Mouse (Mus musculus) gastrocnemius, adult 18-20 months (tissue): ENCODE measurements around the gene Jmjd1c. TPM values are rescaled to one million over a fixed set of nuclear protein-coding genes. Genes with fewer than 3 reads are reported as not detected.
A peak's percentile ranks its signal among the peaks of the same experiment; 100 is the strongest.

Experiments
- DNase-seq: peaks from one replicate; pipeline ENCODE4 v3.0.0; 2021; ENCODE audit warnings: low spot score
- total RNA-seq, 2 experiments: library from RNA; stranded (reverse); gene quantifications; 2 replicates each; pipeline ENCODE4 v1.2.3; 2021

Gene Jmjd1c
- total RNA-seq, 2 experiments from 2014 or later, result 23.5 to 25.4 TPM

DNA sequence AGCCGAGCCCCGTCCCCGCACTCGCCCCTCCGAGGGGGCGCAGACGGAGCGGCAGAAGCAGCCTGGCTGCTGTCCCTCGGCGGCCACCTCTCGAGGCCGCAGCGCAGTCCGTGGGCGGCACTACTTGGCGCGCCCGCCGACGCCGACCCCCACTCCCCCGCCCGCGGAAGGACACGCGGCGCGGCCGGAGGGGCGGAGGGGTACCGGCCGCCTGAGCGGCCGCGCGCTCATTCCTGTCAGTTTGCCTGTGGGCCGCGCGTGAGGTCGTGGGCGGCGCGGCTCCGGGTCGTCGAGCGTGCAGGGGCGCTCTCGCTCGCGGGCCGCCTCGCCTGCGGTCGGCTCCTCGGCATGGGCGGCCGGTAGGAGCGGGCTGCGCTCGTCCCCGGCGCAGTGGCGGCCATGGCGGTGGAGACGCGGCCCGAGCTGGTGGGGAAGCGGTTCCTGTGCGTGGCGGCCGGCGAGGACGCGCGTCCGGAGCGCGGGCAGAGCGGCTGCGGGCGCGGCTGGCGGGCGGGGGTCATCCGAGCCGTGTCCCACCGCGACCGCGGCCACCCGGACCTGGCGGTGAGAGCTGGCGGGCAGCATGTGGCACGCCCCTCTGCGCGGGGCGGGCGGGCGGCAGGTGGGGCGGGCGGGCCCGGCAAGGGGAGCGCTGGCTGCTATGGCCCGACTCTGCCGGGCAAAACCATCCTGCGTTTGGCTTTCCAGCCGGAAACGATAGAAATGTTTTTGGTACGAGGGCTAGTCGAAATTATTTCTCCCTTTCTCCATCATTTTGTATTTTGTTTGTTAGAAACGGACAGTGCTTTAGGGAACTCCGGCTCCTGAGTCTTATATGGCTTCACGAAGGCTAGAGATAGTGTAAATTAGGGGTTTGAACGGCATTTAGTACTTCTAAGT is 31.2 kb downstream of the Jmjd1c start:
- peak; percentile 38 for DNase-seq

DNA sequence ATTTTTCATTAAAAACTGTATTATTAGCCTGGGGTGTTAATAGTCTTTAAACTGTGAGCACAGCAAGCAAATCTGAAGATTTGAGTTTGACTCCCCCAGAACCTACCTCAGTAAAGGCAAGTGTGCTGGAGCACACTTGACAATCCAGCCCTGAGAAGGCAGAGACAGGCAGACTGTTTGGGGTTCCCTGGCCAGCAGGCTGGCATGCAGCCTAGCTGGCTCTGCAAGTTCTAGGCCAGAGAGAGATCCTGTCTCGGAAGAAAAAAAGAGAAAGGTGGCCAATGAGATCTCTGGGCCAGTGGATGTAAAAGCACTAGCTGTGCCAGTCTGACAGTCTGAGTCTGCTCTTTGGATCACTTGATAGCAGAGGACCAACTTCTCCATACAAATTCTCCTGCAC is 33.6 kb downstream of the Jmjd1c start:
- DNase-seq, result peak; percentile 57

DNA sequence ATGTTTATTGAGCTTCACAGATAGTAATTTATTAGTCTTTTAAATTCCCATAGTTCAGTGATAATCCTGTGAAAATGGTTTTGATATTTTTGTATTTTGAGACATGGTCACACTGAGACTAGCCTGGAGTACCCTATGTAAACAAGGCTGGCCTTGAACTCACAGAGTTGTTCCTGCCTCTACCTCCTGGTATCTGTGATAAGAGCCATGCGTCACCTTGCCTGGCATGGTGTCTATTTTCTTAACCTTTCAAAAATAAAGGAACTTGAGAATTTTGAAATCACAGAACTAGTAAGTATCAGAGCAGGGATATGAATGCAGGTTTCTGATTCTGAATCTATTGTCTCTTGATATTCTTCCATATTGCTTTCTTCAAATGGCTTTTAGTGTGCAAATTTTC is 35.8 kb downstream of the Jmjd1c start:
- DNase-seq, result no peak

DNA sequence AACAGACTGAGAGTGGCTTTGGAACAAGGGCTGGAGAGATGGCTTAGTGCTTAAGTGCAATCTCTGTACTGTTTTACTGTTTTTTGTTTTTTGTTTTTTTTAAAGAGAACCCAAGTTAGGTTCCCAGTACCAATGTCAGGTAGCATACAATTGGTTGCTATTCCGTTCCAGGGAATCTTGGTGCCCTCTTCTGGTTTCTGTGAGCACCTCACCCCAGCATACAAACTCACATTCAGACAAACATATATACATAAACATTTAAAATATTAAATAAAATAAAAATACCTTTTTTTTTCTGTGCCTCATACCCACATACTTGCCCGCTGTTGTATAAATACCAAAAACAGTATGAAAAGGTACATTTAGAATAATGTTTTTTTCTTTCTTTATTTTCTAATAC is 38.4 kb downstream of the Jmjd1c start:
- DNase-seq, result no peak

DNA sequence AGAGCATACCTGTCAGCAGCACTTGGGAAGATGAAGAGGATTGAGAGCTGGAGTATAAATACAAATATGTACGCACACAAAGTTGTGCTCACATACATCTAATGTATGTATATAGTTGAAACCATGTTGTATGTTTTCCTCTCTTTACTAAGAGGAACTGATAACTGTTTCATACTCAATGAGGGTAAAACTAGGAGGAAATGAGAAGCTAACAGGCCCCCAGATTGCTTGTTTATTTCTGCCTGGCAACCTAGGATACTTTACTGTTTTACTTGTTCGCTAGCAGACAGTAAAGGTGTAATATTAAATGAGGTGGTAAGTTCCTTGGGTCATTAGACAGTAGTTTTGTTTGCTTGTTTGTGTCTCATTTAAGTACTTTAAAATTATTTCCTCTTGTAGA is 41.5 kb downstream of the Jmjd1c start:
- DNase-seq, result no peak

DNA sequence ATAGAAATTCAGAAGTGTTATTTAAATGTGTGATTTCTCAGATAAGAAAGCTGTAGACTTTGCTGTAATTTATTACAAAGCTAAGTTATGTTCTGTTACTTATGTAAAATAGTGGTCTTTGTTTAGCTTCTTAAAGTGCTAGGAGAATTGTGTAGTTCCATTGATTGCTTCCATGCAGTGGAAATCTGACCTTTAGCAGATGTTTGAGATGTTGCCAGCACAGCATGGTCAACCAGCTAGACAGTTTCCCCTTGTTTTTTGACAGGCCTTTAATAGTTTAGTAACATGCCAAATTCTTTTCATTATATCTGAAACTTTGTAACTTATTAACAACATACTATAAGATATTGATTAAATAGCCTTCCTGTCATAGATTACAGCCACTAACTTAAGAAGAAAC is 47.7 kb downstream of the Jmjd1c start:
- DNase-seq, result peak; percentile 30

DNA sequence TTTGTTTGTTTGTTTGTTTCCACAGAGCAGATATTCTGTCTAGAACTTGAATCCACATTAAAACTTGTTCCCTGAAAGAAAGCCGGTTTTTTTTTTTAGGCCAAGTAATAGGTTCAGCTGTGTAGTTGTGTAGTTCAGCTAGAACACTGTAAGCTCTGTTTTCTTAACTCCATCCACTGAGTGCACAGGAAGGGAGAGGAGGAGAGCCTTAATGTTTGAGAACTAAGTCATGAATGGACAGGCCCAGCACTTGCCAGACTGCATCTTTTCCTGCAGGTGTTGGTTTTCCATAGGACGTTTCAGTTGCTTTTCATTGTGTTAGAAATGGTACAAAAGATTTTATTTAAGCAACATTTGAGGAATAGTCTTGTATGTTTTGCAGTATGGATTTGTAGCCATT is 48.3 kb downstream of the Jmjd1c start:
- no peak for DNase-seq

DNA sequence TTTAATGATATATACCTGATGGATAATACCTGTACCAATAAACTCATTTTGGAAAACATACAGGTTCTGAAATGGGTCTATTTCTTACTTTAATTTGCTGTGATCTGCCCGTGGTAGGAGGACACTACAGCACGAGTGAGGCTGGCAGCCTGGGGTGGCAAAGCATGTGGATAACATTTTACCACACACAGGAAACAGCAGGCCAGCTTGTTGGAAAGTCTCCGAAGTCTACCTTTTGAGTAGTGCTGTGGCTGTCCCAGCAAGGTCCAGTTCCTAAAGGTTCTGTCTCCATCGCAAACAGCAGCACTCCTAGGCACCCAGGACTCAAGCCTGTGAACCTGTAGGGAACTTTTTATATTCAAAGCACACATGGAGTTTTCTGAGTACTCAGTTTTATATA is 49.7 kb downstream of the Jmjd1c start:
- no peak for DNase-seq

DNA sequence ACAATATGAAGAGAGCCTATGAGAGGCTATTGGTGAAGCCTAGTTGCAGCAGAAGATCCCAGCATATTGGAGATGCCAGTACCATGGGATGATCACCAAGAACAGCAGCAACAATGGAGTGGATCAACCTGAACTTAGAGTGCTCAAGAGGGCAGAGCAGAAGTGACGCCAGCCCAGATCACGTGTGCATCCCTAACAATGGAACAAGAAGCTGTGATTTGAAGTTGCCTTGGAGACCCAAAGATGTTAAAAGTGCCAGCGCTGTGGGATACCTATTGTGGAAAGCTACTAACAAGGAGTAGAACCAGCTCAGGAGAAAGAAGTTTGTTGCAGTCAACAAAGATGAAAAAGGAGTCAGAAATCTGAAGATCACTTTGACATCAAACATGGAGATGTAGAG is 55.8 kb downstream of the Jmjd1c start:
- DNase-seq, result no peak

DNA sequence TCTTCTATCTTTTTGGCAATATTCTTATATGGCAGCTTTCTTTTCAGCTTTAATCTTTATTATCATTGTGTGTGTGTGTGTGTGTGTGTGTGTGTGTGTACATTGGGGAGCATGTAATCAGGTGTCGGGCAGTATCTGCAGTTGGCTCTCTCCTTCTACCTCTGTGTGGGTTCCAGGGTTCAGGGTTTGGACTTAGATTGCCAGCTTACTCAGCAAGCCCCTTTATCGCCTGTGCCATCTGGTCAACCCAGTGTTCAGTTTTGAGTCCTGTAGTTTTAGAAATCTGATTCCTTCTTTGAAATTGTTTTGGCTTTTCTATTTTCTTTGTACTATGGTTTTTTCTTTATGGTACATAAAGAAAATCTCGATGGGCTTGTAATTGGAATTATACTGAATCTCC is 58.7 kb downstream of the Jmjd1c start:
- DNase-seq, result no peak

DNA sequence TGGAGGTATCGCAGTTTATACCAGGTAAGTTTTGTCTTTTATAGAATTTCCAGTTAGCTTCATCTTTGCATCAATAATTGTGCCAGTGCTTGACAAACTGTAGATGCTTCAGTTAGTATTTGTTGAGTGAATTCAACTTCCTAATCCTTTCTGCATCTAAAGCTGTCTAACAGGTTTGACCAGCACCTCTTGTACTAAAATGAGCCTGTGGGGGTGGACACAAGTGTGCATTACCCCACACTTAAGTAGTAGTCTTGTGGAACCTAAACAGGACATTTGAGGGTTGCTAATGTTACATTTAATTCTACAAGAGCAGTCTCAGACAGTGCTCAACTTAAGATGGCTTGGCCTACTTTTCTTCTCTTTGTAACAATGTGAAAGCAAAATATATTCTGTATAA is 78.1 kb downstream of the Jmjd1c start:
- DNase-seq, result no peak

DNA sequence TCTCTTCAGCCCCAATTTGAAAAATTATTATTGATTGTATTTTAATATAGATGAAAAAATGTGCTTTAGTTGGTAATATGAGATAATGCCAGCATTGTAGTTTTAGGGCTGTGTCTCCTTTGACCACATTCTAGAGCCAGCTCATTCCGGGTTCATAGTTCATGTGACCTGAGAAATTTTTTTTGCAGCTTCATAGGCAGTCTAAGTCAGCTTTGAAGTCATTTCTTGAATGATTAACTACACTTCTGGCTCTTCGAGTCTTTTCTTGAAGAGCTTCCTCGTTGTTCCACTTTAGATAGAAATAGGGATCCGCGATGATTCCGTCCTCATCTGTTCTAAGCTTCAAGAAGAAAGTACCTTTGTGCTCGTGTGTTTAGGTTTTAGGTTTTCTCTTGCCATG is 80.1 kb downstream of the Jmjd1c start:
- DNase-seq, result no peak

DNA sequence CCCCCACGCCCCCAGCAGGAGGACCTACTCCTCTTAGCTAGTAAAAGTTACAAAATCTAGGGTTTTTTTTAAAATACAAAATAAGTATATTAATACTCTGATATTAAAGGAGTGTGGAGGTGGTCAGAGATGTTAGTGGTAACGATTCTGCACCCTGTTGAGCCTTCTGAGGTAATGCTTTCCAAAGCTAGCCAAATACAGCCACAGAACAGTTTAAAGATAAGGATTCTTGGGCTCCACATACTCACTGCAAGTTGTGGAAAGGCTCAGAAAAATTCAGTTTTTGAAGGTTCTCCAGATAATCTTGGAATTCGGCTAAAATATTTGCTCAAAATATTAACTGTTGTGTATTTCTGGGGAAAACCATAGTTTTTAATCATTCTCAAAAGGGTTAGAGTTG is 81.0 kb downstream of the Jmjd1c start:
- no peak for DNase-seq

DNA sequence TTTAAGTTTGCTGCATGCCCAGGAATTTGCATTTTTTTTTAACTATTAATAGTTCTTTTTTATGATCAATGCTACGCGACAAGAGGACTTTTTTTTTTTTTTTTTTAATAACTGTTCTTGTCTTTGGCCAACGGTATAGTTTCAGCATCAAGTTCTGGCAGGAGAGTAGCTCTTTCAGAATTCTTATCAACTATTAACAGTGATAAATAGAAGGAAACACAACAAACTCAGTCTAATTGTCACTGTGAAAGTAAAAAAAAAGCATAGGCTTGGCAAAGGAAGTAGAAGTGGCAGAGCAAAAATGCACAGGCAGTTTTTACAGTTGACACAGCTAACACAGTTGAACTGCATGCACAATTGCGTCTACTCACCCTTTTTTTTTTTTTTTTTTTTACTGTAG is 81.5 kb downstream of the Jmjd1c start:
- no peak for DNase-seq

DNA sequence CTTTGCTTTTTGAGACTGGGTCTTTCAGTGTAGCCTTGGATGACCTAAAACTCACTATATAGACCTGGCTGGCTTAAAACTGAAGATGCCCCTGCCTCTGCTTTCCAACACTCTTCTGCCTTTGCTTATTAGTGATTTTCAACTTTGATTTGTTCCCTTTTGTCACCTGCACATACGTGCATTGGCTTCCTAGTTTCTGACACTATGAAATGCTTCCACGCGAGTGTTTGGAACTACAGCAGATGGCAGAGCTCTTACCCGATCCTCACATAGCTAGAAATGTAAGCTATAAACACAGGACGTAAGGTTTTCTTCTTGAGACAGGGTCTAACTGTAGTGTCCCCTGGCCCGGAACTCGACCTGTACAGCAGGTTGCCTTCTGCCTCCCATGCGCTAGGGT is 84.1 kb downstream of the Jmjd1c start:
- DNase-seq, result no peak

DNA sequence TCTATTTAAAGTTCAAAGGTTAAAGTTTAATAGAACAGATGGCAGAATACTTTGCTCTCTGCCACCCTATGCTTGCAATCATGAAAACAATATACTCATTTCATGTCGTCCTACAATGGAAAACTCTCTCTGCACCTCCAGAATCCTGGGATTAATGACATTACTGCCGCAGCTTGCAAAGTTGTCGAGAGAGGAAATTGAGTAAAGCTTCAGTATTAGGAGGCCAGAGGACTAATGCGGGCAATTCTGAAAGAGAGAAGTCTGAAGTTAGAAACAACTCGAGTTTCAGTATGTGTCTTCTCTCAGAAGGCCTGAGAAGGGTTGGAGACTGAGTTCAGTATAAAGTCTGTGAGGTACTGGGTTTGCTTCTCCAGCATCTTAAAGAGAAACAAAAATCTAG is 84.9 kb downstream of the Jmjd1c start:
- no peak for DNase-seq

DNA sequence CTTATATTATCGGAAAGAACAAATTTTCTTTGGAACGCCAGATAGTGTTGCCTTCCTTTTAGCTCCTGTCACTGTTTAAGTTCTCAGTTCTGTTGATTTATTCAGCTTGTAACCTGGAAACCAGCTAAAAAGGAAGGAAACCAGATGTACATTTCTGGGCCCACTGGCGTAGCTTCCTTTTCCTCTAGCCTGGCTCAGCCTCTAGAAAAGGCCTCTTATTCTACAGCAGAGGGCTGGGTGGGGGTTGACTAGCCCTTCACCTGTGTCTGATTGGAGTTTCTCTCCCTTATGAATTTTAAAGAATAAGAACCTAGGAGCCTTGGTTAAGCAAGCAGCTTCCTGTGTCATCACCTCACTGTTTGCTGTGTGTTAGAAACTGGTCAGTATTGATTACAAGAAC is 86.7 kb downstream of the Jmjd1c start:
- no peak for DNase-seq

DNA sequence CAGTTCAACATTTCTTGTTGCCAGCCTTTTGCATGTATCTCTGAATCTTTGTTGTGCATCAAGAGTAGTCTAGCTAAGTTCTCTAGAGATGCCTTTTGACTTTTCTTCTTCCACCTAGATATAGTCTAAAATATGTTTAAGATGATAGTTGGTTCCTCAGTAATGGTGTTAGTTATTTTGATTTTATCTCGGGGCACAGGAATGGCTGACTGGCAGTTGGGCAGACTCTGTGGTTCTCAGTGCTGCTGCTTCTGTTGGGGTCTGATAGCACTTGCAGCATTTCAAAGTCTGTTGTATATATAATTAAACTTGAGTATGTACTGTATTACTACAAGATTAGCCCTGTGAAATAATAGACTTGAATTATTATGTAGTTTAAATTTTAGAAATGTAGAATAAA is 87.2 kb downstream of the Jmjd1c start:
- no peak for DNase-seq

DNA sequence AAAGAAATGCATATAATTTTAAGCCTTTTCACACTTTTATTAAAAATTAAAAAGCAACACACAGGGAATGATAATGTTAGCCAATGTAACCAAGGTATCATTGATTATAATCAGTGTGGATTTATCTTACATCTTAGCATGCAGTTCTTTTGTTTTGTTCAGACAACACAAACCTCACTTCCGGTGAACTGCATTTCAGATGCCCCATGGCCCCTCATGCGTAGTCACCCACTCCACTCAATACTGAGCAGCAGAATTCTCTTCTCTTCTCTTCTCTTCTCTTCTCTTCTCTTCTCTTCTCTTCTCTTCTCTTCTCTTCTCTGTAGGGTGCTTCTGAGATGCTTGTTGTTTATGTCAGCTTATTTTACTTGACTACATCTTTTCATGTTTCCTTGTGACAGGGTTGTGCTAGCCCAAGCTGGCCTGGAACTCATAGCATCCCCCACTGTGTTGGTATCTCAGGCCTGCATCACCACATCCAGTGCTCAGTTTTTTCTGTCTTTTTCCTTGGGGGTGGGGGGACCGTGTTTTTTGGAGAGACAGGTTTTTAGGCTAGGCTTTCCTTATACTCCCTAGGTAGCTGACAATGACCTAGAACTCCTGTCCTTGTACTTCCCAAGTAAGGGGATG is 88.6 kb downstream of the Jmjd1c start:
- no peak for DNase-seq

DNA sequence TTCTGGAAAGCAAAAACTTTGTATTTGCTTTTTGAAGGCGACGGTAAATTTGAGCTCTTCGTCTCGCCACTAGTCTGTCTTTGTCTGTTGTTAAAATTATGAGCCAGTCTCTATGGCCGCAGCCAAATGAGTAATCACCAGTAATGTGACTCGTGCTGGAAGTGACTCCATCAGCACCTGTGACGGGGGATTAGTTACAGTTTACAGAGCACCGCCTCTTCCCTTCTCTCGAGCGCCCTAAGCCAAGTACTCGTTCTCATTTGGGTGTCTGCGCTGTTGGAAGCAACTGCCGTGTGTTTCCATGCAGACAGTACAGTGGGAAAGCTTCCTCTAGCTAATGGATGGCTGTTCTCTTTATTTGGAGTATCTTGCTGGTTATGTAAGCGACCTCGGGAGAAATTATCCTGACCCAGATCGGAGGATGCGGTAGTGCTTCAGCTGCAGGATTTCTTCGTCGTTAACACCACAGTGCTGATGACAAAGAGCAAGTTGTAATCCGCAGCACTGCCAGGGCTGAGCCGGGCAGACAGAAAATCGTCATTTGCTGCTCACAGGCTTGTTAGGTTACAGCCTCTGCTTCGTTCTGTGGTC is 89.7 kb downstream of the Jmjd1c start:
- DNase-seq, result peak; percentile 92

DNA sequence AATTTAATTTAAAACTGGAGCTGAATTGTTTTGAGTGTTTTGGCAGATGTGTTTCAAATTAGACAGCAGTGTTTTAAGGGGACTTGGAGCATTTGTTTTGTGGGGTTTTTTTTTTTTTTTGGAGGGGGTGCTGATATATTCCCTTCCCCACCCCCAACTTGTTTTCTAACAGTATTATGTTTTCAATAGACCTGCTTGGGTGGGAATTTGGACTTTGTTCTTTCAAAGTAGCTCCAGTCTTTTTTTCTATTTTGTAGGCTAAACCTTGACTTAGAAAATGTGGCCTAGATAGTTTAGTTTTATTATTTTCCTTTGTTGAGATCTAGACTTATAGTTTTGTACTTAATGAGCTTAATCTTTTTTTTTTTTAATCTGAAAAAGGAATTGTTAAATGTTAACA is 90.6 kb downstream of the Jmjd1c start:
- no peak for DNase-seq

DNA sequence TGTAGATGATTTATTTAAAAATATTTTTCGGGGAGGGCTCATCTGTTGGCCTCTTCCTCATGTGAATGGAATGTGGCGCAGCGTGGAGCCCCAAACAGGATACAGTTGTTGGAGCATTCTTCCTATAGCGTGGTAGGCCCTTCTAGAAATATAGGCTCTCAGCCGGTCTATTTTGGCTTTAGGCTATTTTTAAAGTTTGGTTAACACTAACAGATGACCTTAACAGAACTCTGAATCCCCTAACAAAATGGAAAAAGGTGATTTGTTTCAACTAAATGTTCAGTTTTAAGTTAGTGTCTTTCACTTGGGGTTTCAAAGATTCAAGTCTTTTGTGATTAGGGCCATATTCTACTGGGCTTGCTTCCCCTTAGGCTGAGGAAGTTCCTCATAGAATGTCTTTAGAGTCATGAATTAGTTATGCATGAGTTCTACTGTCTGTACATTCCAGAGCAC is 91.1 kb downstream of the Jmjd1c start:
- no peak for DNase-seq

DNA sequence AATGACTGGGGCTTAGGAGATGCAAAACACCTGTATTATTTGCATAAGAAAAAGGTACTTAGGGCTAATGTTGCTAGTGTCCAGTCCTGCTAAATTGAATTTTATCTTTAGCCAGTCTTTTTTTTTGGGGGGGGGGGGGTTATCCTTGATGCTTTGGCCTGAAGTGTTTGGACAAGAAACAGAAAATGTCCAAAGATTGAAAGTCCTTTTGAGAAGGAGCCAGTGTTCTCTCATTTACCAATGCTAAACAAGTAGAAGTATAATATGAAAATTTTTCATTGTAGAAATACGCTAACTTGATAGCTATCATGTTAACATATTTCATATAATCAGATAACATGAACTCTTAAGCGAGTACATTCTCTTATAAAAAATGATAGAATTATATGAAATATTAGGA is 92.0 kb downstream of the Jmjd1c start:
- no peak for DNase-seq
